Mouse (Mus musculus) brain, embryonic 14.5 days (tissue): ENCODE data around the gene Gmds.

Experiments
- CTCF ChIP-seq: fragments of 200-500 bp; IDR thresholded peaks from 2 replicates; pipeline ENCODE4 v1.5.1; 2012; ENCODE audit warnings: inconsistent platforms, mild to moderate bottlenecking, moderate library complexity, borderline replicate concordance; ENCODE audit not compliant: insufficient read depth, insufficient read length; ENCODE audit errors: extremely low read depth
- POLR2A ChIP-seq: fragments of 200-500 bp; IDR thresholded peaks from 2 replicates; pipeline ENCODE4 v1.6.1; 2012; ENCODE audit warnings: mild to moderate bottlenecking, inconsistent platforms, borderline replicate concordance; ENCODE audit not compliant: poor library complexity, insufficient read depth, insufficient read length, severe bottlenecking; ENCODE audit errors: extremely low read depth

DNA sequence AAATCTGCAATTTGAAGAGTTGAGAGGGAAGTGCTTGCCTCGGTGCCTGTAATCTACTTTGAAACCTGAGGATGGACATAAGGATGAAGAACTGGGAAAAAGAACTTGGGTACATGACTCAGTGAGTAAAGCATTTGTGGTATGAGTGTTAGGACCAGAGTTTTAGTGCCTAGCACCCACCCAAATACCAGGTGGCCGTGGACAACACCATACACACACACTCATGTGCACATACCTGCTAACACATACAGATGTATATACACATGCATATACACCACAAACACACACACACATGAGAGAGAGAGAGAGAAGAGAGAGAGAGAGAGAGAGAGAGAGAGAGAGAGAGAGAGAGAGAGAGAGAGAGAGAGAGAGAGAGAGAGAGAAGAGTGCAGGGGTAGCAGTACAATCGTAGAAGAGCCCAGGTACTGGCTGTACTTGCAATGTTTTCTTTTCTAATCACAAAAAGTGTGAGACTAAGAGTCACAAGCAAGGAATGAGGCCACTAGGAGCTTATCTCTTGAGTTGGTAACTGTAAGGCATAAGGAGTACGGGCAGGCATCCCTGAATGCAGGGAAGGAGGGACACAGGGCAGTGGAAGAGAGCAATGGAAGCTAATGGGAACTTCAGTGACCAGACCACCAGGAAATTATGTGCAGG, 33.5 kb upstream of the Gmds start:
- TF ChIP-seq POLR2A = no peak
- no peak for TF ChIP-seq CTCF
